Mouse (Mus musculus) forebrain, embryonic 14.5 days (tissue): ENCODE results near the gene Pcdh9. TPM values are rescaled to one million over a fixed set of nuclear protein-coding genes. Genes with fewer than 3 reads are reported as not detected.

ENCODE experiments used
- ATAC-seq: fragments of 200-750 bp; cut with Nextera tagmentation; 2 replicates; pipeline ENCODE4 v1.8.0; 2017; ENCODE audit warnings: mild to moderate bottlenecking, moderate library complexity
- DNase-seq: peaks from one replicate; pipeline ENCODE4 v3.0.0-alpha.2; 2015; ENCODE audit warnings: low spot score
- H3K27ac ChIP-seq: fragments of 300-500 bp; sonication (generic); 2 replicates; pipeline ENCODE4 v1.5.1; 2014; ENCODE audit warnings: low read depth, mild to moderate bottlenecking, control low read depth, low read length, moderate library complexity
- H3K27me3 ChIP-seq: fragments of 300-500 bp; sonication (generic); replicated peaks from 2 replicates; pipeline ENCODE4 v1.6.1; 2014; ENCODE audit warnings: low read length, control low read depth, mixed read lengths; ENCODE audit not compliant: control insufficient read depth, insufficient read depth
- H3K36me3 ChIP-seq: fragments of 300-500 bp; sonication (generic); 2 replicates; pipeline ENCODE4 v1.6.1; 2014; ENCODE audit warnings: low read length, control low read depth; ENCODE audit not compliant: control insufficient read depth, insufficient read depth
- H3K4me1 ChIP-seq: fragments of 300-500 bp; sonication (generic); 2 replicates; pipeline ENCODE4 v1.6.1; 2014; ENCODE audit warnings: antibody characterized with exemption, low read length, control low read depth; ENCODE audit not compliant: control insufficient read depth, insufficient read depth
- H3K4me2 ChIP-seq: fragments of 300-500 bp; sonication (generic); 2 replicates; pipeline ENCODE4 v1.6.1; 2014; ENCODE audit warnings: mild to moderate bottlenecking, control low read depth, low read length
- H3K4me3 ChIP-seq: fragments of 300-500 bp; sonication (generic); 2 replicates; pipeline ENCODE4 v1.5.1; 2014; ENCODE audit warnings: low read depth, low read length, control low read depth
- H3K9ac ChIP-seq: fragments of 300-500 bp; sonication (generic); 2 replicates; pipeline ENCODE4 v1.6.1; 2014; ENCODE audit warnings: mild to moderate bottlenecking, low read length, control low read depth, moderate library complexity
- H3K9me3 ChIP-seq: fragments of 300-500 bp; sonication (generic); replicated peaks from 2 replicates; pipeline ENCODE4 v1.6.1; 2016; ENCODE audit warnings: low read length, control low read depth, mixed read lengths; ENCODE audit not compliant: control insufficient read depth
- WGBS: fragments of 180-500 bp; shearing (Covaris S2); extraction: QIAGEN DNeasy Blood & Tissue Kit; methylation state at CpG from one replicate; pipeline ENCODE4 v1.1.7; 2014; 5-methylcytosine and 5-hydroxymethylcytosine counted together
- polyA plus RNA-seq: library from polyadenylated mRNA; unstranded; fragments of >200 nt; fragmentation: Nextera tagmentation; extraction: Ambion mirVana; gene quantifications from 2 replicates; pipeline ENCODE4 v1.2.1, GENCODE M21; 2014

Gene Pcdh9
- polyA plus RNA-seq, 1 experiment from 2014 or later: 52.3 TPM

DNA sequence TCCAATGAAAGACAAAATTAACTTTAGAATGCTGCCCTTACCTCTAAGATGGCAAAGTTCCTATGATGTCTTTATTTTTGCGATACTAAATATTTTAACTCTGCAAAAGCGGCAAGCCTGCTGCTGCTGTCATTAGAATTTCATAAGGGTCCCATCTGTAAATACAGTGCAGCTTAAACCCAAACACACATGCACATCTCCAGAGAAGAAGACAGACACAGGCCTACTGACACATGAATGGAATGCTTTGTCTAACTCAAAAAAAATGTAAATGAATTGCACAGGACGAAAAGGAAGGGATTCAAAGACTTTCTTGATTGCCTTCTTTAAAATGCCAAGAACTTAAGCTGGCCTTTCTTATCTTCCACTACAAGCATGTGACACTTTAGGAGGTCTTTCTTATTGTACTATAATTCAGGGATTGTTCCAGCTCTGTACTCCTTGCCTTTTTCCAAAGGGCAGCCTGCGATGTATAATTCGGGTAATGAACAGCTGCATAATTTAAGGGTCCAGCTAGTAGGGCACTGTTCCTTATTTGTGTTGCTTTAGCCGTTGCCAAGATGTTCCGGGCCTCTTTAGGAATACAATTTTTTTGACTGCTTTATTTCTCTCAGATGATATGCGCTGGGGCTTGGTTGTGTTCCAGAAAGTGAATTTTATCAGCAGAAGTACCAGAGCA lies 823.6 kb downstream of the Pcdh9 start:
- H3K9ac ChIP-seq: no peak overlapping the region
- peaks cover 14% of the 10 kb centered on the region; the same call in 1 of the 2 replicates for H3K4me1 ChIP-seq
- no peaks in the 10 kb centered on the region for H3K9me3 ChIP-seq
- ATAC-seq: peak; percentile 87
- WGBS: 6% methylated on average over 8 of the region's 8 CpGs
- H3K27ac ChIP-seq: peak overlapping the region; percentile 9; the same call in 1 of the 2 replicates
- no peaks in the 10 kb centered on the region for H3K27me3 ChIP-seq
- DNase-seq: peak; percentile 90
- H3K4me2 ChIP-seq: peak overlapping the region; percentile 20; the same call in 1 of the 2 replicates
- H3K4me3 ChIP-seq: no peak overlapping the region
- no peaks in the 10 kb centered on the region for H3K36me3 ChIP-seq

- H3K9ac ChIP-seq: no peak overlapping the region
- H3K4me1 ChIP-seq: peaks cover 8% of the 10 kb centered on the region; the same call in 1 of the 2 replicates
- WGBS: 40% methylated on average over 5 of the region's 5 CpGs
- peak; percentile 61 for DNase-seq
- ATAC-seq: no peak
- H3K4me2 ChIP-seq: no peak overlapping the region
- H3K4me3 ChIP-seq: no peak overlapping the region
- no peaks in the 10 kb centered on the region for H3K9me3 ChIP-seq
- no peak overlapping the region for H3K27ac ChIP-seq
- no peaks in the 10 kb centered on the region for H3K27me3 ChIP-seq
- no peaks in the 10 kb centered on the region for H3K36me3 ChIP-seq
These were observed 828.5 kb downstream of the Pcdh9 start for GRCm38 (mm10) chr14:93061824-93062620.

DNA sequence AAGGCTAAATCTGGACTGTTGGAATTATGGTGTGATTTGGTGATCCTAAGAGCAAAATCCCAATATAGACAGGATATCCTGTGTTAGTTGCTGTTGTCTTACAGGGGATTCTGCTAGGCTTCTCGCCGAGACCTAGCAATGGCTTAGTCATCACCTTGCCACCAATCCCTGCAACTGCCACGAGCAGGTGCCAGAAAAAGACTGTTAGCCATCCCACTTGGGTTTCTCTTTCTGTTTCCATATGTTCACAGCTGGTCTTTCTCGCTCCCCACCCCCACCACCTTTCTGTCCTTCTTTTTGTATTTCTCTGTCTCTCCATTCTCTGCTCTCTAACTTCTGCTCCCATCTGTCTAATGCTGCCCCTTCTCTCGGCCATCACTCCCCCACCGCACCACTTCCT lies 831.7 kb downstream of the Pcdh9 start:
- Histone ChIP-seq H3K4me1 (0 out of 2 replicates have a peak, but pooled peaks cover 3% of the 10 kb centered on the region), H3K36me3 (no peaks in the 10 kb centered on the region), H3K4me2 (no peak overlapping the region), H3K4me3 (no peak overlapping the region), H3K9me3 (no peaks in the 10 kb centered on the region), H3K27ac (no peak overlapping the region), H3K27me3 (no peaks in the 10 kb centered on the region), H3K9ac (no peak overlapping the region)
- ATAC-seq (no peak), DNase-seq (no peak)
- WGBS: 95% methylated on average over 6 of the region's 6 CpGs

DNA sequence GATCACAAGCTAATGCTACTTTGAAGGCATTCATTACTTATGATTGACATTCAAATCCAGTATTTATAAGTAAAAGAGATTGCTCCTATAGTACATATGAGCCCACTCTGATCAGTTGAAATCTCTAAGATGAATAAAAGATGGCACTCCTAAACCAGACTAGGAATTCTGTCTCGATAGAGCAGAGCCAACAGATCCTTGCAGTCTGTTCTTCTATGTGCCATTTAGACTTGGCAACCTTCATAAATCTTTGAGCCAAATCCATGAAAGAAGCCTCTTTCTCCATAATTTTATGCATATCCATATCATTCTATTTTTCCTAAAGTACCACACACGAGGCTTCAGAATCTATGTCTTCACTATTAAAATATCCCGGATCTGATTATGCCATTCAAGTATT lies 834.5 kb downstream of the Pcdh9 start:
- DNase-seq (peak; percentile 63), ATAC-seq (peak; percentile 44; the same call in 1 of the 2 replicates)
- H3K27ac ChIP-seq: no peak overlapping the region
- no peak overlapping the region for H3K9ac ChIP-seq
- no peaks in the 10 kb centered on the region for H3K36me3 ChIP-seq
- no peak overlapping the region for H3K4me2 ChIP-seq
- H3K27me3 ChIP-seq: no peaks in the 10 kb centered on the region
- no peaks in the 10 kb centered on the region for H3K4me1 ChIP-seq
- no peak overlapping the region for H3K4me3 ChIP-seq
- H3K9me3 ChIP-seq: no peaks in the 10 kb centered on the region
- WGBS: 81% methylated on average over 3 of the region's 3 CpGs

DNA sequence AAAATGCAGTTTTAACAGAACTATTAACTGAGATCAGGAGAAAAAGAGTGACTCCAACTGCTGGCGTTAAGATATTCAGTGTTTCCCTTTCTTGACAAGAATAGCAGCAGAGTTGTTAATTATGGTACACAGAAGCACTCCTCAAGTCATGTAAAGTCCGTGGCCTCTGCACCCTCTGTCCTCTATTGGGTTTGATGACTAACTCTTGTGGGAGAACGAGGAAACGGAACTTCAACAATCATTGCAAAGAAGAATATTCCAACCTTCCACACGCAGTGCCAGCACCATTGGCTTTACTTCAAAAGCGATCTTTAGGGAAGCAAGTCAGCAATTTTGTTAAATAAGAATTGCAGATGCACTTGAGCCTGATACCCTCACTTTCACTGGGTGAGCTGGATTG lies 849.9 kb downstream of the Pcdh9 start:
- Histone ChIP-seq H3K9ac (no peak overlapping the region), H3K27me3 (no peaks in the 10 kb centered on the region), H3K36me3 (no peaks in the 10 kb centered on the region), H3K4me1 (peaks cover 13% of the 10 kb centered on the region), H3K4me3 (no peak overlapping the region), H3K4me2 (no peak overlapping the region), H3K9me3 (no peaks in the 10 kb centered on the region), H3K27ac (no peak overlapping the region)
- ATAC-seq: no peak
- WGBS: 48% methylated on average over 6 of the region's 6 CpGs
- DNase-seq: peak; percentile 30

DNA sequence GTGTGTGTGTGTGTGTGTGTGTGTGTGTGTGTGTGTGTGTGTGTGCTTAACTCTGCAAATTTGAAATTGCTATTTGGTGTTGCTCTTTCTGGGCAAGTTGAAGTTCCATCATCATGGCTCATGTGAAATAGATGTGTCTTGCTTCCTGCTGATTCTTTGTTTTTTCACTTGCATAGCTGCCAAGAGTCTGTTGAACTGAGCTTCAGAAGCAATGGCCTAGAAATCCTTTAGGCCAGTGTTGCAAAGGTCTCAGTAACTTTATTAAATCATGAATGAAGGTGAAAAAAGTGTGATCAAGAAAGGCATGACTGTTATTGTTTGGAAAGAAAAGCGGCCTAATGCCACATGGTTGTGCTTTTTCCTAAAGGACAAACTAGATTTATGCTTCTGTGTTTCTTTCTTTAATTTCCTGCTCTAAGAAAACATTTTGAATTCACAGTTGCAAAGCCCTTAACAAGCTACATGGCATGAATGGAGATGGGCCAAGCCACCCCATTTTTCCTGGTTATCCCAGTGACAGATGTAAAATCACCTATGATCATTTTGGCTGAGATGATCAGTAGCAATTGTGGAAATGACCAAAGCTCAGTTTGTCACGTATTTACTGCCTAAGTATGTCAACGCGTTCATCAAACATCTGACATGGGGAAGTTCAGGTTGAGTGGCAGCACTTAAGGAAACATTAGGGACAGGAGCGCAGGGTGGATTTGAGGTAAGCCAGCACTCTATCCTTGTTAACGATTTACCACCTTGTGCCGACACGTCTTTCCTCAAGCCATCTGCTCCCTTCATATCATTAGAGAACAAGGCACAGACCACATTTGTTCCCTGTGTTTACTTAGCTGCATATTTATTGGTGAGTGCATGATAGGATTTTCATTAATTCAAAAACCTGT lies 850.9 kb downstream of the Pcdh9 start:
- Histone ChIP-seq H3K4me1 (peaks cover 13% of the 10 kb centered on the region), H3K36me3 (no peaks in the 10 kb centered on the region), H3K9me3 (no peaks in the 10 kb centered on the region), H3K27me3 (no peaks in the 10 kb centered on the region), H3K9ac (no peak overlapping the region), H3K27ac (peak overlapping the region; percentile 33; the same call in 1 of the 2 replicates), H3K4me3 (no peak overlapping the region), H3K4me2 (no peak overlapping the region)
- DNase-seq (peak; percentile 73), ATAC-seq (peak; percentile 93)
- WGBS: 36% methylated on average over 8 of the region's 8 CpGs

- peak; percentile 98 for DNase-seq
- no peak overlapping the region for H3K4me2 ChIP-seq
- peaks cover 3% of the 10 kb centered on the region; the same call in 1 of the 2 replicates for H3K4me1 ChIP-seq
- ATAC-seq: peak; percentile 96
- no peaks in the 10 kb centered on the region for H3K9me3 ChIP-seq
- H3K27ac ChIP-seq: no peak overlapping the region
- WGBS: 6% methylated on average over 5 of the region's 5 CpGs
- no peak overlapping the region for H3K4me3 ChIP-seq
- no peak overlapping the region for H3K9ac ChIP-seq
- no peaks in the 10 kb centered on the region for H3K36me3 ChIP-seq
- H3K27me3 ChIP-seq: no peaks in the 10 kb centered on the region
These were observed 881.1 kb downstream of the Pcdh9 start for GRCm38 (mm10) chr14:93009147-93010064.
